Mouse (Mus musculus): ENCODE measurements around the gene Gsx1.

Gsx1 gene

GRCm38 (mm10) chr5:147207852-147208251 is 19.4 kb downstream of the Gsx1 start:
- DNase-seq (ENCODE audit: low spot score), result no peak

- no peak for DNase-seq (ENCODE audit: low spot score)
Measured at GRCm38 (mm10) chr5:147208471-147208870, 20.0 kb downstream of the Gsx1 start.

- DNase-seq (ENCODE audit: low spot score), result peak; percentile 74
Measured at GRCm38 (mm10) chr5:147227354-147228112, 39.0 kb downstream of the Gsx1 start.

GRCm38 (mm10) chr5:147235406-147236309 is 47.2 kb downstream of the Gsx1 start:
- DNase-seq (ENCODE audit: low spot score), result no peak
